13 mouse cellular contexts compared by ENCODE assay signal in genomic region chr7:124777822-124778221, GRCm38 (mm10).
"Had no signal": no experiment of that assay in that cellular context is flagged by ENCODE, and none has a peak within 500 bp of the region (broad histone marks: within the 10 kb centered on the region; RNA-seq: fewer than 3 reads in every experiment).

No protein-coding gene starts in this region.

- DNase-seq: kidney, adult 2 months; right cerebral cortex, adult 18-20 months; right cerebral cortex, postnatal 25 days; thymus, adult 2 months; thymus, postnatal 25 days had no signal

- H3K27me3 ChIP-seq: hindbrain, embryonic 15.5 days; limb, embryonic 13.5 days; liver, embryonic 15.5 days; midbrain, embryonic 12.5 days; neural tube, embryonic 15.5 days had no signal

- H3K9me3 ChIP-seq: hindbrain, embryonic 15.5 days; limb, embryonic 13.5 days; liver, embryonic 15.5 days; midbrain, embryonic 12.5 days; neural tube, embryonic 15.5 days had no signal

- H3K27ac ChIP-seq: hindbrain, embryonic 15.5 days; limb, embryonic 13.5 days; liver, embryonic 15.5 days; midbrain, embryonic 12.5 days; neural tube, embryonic 15.5 days had no signal

- H3K9ac ChIP-seq: hindbrain, embryonic 15.5 days; limb, embryonic 13.5 days; liver, embryonic 15.5 days; midbrain, embryonic 12.5 days; neural tube, embryonic 15.5 days had no signal

- ATAC-seq: intestine, embryonic 16.5 days had no signal

- H3K4me3 ChIP-seq: hindbrain, embryonic 15.5 days; limb, embryonic 13.5 days; liver, embryonic 15.5 days; midbrain, embryonic 12.5 days; myocyte; neural tube, embryonic 15.5 days had no signal

- H3K36me3 ChIP-seq: hindbrain, embryonic 15.5 days; limb, embryonic 13.5 days; liver, embryonic 15.5 days; midbrain, embryonic 12.5 days; neural tube, embryonic 15.5 days had no signal

- H3K4me1 ChIP-seq: hindbrain, embryonic 15.5 days; limb, embryonic 13.5 days; liver, embryonic 15.5 days; midbrain, embryonic 12.5 days; neural tube, embryonic 15.5 days had no signal

- H3K4me2 ChIP-seq: hindbrain, embryonic 15.5 days; limb, embryonic 13.5 days; liver, embryonic 11.5 days; liver, embryonic 15.5 days; midbrain, embryonic 12.5 days; neural tube, embryonic 15.5 days had no signal
